Mouse (Mus musculus) B cell, adult 2 months (primary cell): ENCODE results near the gene Capn11.

Experiments
- DNase-seq, 2 experiments: peaks; one replicate each; pipeline ENCODE4 v3.0.0; 2022

Capn11 gene

DNA sequence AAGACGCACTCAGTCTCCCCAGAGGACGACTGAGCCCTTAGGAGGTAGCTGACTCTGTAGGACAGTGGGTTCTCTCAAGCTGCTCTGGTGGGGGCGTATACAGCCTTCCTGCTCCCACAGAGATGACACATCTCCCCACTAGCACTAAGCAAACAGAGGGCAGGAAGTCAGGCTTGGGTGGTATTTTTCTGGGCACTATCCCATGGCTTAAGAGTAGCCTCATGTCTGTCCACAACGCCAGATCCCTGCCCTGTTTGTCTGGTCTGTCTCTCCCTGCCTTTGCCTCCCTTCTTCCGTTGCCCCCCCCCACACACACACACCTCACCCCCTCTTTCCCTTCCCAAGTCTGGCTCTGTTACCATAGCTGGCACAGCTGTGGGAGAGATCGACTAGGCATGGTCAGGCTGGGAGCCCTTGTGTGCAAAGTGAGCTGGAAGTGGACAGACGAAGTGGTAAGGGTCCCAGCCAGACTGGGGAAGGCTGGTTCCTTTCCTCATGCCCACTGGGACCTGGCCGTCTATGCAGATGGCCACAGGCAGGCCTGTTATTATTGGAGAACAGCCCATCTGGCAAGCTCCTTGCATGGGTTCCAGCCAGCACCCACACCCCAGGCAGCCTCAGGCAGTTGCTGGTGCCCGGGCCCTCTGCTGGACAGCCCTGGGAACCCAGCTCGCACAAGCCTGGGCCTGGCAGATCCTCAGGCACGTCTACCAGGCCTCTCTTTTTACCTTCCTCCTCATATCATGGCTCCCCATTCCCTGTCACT lies 62.3 kb downstream of the Capn11 start:
- DNase-seq, result peak; percentile 69 to 75

DNA sequence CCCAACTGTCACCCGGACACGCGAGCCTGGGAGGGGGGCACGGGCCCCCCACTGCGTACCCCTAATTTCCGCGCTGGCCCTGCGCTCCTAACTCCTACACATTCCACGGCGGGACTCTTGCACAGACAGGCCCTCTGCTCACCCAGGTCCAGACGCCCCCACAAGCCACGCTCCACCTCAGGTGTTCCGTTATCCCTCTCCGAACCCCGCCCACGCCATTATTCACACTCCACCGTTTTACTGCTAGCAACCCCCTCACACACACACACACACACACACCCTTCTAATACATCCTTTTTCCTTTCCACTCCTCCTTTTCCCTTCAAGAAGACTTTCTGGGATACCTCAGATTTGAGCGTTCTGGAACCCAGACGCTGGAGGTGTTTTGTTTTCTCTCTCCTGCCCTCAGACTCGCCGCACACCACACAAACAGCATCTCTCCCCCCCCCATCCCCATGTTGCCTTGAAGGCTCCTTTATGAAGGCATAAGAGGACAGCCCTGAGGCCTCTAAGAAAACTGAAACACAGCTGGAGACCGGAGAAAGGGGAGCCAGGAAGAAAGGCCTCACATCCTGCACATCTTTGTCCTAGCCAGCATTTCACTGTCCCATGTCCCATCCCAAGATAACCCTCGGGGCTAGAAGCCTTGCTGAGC lies 63.3 kb downstream of the Capn11 start:
- no peak for DNase-seq

GRCm38 (mm10) chr17:45594881-45595735 lies 64.0 kb downstream of the Capn11 start:
- peak; percentile 84 for DNase-seq

DNA sequence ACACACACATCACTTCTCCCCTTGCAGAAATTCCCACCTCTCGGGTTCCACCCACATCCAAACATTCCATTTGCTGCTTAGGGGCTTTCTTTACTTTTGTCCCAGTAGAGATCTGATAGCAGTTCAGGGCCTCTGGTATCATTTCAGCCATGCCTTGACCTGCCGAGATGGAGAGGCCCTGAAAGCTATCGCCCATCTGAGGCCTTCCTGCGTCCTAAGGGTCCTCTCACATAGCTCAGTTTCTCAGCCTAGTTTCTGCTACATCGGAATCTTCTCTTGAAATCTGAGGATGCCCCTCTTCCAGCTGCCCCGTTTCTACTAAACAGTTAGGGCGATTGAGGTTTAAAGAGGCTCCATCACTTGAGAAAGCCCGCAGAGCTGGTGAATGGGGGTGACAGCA lies 64.9 kb downstream of the Capn11 start:
- no peak for DNase-seq

- DNase-seq, result no peak
Observed at GRCm38 (mm10) chr17:45593479-45593878, 65.6 kb downstream of the Capn11 start.

- no peak for DNase-seq
Observed at GRCm38 (mm10) chr17:45592606-45593431, 66.3 kb downstream of the Capn11 start.

DNA sequence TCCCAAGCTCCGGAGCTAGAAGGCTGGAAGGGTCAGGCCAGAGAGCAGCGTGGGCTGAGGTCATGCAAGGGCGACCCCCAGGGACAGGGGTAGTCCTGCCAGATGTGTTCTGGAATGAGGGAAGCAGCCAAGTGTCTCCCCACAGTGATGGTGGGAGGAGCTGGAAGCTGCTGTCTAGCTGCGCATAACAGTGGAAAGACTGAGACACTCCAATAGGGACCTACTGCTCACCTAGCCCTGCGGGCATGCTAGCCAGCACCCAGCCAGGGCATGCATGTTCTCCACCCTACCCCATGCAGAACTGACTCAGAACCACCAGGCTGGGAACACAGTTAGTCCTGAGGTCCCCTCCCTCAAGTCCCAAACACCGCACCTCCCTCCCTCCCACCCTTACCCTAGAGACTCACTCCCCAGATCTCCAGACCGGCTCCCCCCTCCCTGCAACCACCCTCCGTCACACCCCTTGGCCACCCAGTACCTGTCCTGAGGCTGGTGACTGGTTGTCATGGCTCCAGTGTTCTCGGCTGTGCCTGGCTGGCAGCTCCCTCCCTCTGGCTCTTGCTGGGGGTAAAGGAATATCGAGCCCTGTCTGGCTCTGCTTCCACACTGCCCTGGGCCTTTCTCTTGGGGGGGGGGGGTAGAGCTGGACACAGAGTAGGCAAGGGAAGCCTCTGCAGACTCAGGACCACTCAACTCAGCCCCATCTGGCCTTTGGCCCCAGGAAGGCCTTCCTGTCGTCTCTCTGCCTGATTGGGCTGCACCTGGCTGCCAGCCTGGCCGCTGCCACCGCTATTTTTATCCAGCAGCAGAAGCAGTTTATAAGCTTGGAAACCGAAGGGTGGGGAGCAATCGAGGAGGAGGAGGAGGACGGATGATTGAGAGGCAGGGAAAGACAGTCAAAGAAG lies 67.2 kb downstream of the Capn11 start:
- no peak for DNase-seq

DNA sequence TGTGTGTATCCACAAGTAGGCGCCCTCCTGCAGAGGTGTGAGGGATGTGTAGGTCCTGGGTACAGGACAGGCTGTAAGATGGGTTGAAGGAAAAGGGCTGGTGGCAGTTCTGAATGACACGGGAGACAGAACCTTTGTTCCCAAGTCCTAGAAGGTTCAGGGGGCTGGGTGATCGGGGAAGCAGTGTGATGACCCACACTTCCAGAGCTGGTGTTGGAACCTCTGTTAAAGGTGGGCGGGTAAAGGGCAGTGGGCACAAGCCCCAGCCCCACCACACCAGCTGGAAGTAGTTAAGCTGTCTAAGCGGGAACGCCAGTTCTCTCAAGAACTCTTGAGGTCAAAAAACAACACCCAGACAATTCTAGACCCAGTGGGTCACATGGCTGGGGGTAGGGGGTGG lies 68.7 kb downstream of the Capn11 start:
- DNase-seq, result no peak

GRCm38 (mm10) chr17:45589844-45590243 lies 69.3 kb downstream of the Capn11 start:
- DNase-seq, result no peak

GRCm38 (mm10) chr17:45589236-45589635 lies 69.9 kb downstream of the Capn11 start:
- DNase-seq, result no peak

DNA sequence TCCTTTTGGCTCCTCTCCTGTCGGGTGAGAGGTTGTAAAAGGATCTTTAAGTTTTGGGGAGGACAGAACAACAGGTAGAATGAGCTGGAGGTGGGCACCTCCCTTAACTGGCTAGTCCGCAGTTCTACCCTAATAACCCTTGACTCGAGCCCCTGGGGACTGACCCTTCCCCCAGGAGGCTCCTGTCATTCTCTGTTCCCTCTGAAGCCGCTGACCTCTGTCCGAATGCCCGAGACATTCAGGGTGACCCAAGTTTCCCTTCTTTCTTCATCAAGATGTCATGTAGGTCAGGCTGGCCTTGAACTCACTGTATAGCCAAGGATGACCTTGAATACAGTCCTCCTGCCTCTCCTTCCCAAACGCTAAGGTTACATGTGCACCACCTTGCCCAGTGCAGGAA lies 70.8 kb downstream of the Capn11 start:
- DNase-seq, result no peak

DNA sequence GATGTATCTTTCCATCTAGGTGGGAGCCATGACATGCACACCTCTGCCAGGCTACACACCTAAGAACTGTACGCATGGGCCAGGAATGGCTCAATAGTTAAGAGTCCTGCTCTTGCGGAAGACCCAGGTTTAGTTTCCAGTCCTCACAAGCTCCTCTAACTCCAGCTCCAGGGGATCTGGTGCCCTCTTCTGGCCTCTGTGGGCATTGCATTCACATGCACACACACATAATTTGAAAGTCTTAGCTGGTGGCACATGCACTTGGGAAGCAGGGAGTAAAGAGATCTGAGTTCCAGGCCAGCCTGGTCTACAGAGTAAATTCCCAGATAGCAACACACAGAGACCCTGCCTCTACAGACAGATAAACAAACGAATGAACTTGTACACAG lies 72.7 kb downstream of the Capn11 start:
- DNase-seq, result peak in 1 of 2 experiments; percentile 43

DNA sequence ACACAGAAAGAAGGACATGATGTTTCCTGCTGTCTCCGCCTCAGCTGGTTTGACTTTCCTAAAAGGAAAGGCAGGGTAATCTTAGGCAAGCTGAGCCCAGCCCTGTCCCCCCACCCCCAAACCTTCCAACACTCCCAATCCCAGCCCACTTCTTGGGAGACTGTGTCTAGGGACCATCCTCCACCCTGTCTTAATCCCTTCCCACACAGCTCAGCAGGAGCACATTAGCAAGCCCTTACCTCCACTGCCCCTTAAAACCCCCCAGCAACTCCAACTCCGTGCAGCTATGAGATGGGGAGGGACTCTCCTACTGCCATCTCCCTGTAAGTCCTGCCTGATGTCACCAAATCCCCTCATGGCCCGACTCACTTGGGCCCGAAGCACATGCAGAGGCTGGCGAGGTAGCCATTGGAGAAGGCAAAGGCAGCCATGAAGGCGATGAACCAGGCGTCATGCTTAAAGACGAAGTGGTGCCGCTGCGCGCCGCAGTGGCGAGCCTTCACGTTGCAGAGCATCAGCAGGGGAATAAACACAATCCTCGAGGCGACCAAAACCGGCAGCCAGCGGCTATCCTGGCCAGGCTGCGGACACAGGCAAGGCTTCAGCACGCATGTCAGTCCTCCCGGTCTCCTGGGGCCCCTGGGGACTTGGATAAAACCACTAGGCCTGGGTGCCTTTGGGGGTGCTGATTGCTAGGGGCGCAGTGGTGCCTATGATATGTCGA lies 73.2 kb downstream of the Capn11 start:
- DNase-seq, result no peak

- DNase-seq, result peak; percentile 86 to 87
Observed at GRCm38 (mm10) chr17:45584939-45585678, 74.0 kb downstream of the Capn11 start.

DNA sequence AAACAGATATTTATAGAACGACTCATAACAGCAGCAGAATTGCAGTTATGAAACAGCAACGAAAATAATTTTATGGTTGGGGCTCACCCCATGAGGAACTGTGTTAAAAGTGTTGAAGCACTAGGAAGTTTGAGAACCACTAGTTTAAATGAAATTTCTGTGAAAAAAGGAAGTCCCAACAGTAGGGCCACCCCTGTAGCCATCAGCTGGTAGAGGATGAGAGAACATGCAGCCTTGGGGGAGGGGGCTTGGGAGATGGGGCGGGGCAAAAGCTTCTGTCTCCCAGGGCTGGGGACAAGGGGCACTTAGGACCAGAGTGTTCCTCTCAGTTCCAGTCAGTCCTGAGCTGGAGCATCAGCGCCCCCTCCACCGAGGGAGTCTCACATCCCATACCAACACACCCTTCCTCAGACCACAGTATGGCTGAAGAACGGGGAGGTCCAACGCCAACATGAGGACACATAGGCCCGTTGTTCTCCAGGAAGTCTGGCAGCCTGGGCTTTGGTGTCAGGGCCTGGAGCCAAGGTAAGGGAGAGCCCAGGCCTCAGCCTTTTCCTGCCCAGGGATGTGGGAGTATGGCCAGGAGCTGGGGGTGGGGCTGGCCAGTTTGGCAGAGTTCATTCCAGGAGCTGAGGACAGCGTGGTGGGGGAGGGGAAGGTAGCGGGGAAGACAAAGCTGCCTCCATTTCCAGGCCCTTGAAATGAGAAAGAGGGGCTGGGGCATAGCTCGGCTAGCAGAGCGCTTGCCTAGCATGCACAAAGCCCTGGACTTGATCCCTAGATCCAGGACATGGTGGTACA lies 74.8 kb downstream of the Capn11 start:
- DNase-seq, result no peak

GRCm38 (mm10) chr17:45582715-45583355 lies 76.3 kb downstream of the Capn11 start:
- DNase-seq, result peak; percentile 52 to 59

GRCm38 (mm10) chr17:45582188-45582587 lies 76.9 kb downstream of the Capn11 start:
- DNase-seq, result no peak

- peak; percentile 80 to 82 for DNase-seq
Observed at GRCm38 (mm10) chr17:45581567-45581983, 77.5 kb downstream of the Capn11 start.
